Mouse (Mus musculus): ENCODE data around the gene Olfr312. TPM values are rescaled to one million over a fixed set of nuclear protein-coding genes. Genes with fewer than 3 reads are reported as not detected.

The Olfr312 gene
- polyA plus RNA-seq, 1 experiment from 2014 or later = not detected

- Histone ChIP-seq H3K9me3 (ENCODE audit: control insufficient read depth, low read length) (no peaks in the 10 kb centered on the region), H3K27ac (ENCODE audit: low read depth, low read length) (no peak overlapping the region), H3K27me3 (ENCODE audit: control insufficient read depth, insufficient read depth, low read length) (no peaks in the 10 kb centered on the region), H3K9ac (ENCODE audit: low read length) (no peak overlapping the region), H3K4me2 (ENCODE audit: low read depth) (no peak overlapping the region), H3K36me3 (ENCODE audit: control insufficient read depth, insufficient read depth, low read length) (no peaks in the 10 kb centered on the region), H3K4me1 (ENCODE audit: control insufficient read depth, insufficient read depth, low read length) (peaks cover 7% of the 10 kb centered on the region; the same call in 1 of the 2 replicates), H3K4me3 (ENCODE audit: low read depth, low read length) (no peak overlapping the region)
- ATAC-seq (ENCODE audit: insufficient read depth, low FRiP score, low TSS enrichment) = no peak
- WGBS = 87% methylated on average over 4 of the region's 4 CpGs
- DNase-seq (ENCODE audit: low spot score) = no peak
Observed at GRCm38 (mm10) chr11:58870961-58871360, 41.9 kb downstream of the Olfr312 start.

- H3K36me3 ChIP-seq (ENCODE audit: control insufficient read depth, insufficient read depth, low read length) = no peaks in the 10 kb centered on the region; the same call in 1 of the 2 replicates
- H3K9me3 ChIP-seq (ENCODE audit: control insufficient read depth, low read length) = no peaks in the 10 kb centered on the region
- no peaks in the 10 kb centered on the region for H3K27me3 ChIP-seq (ENCODE audit: control insufficient read depth, insufficient read depth, low read length)
- no peak overlapping the region for H3K9ac ChIP-seq (ENCODE audit: low read length)
- H3K4me3 ChIP-seq (ENCODE audit: low read depth, low read length) = no peak overlapping the region
- H3K4me1 ChIP-seq (ENCODE audit: control insufficient read depth, insufficient read depth, low read length) = no peaks in the 10 kb centered on the region
- 86% methylated on average over 8 of the region's 8 CpGs for WGBS
- no peak overlapping the region for H3K27ac ChIP-seq (ENCODE audit: low read depth, low read length)
- DNase-seq (ENCODE audit: low spot score) = no peak
- no peak overlapping the region for H3K4me2 ChIP-seq (ENCODE audit: low read depth)
- no peak for ATAC-seq (ENCODE audit: insufficient read depth, low FRiP score, low TSS enrichment)
Observed at GRCm38 (mm10) chr11:58883756-58884155, 54.7 kb downstream of the Olfr312 start.

Other genes with a start within 250 kb of the Olfr312 start
- gene Olfr324, start 234.1 kb upstream of the Olfr312 start, polyA plus RNA-seq (2014; fragmentation: Nextera tagmentation; extraction: Ambion mirVana) = not detected in 2 replicates
- gene 2210407C18Rik, start 213.2 kb upstream of the Olfr312 start, polyA plus RNA-seq (2014; fragmentation: Nextera tagmentation; extraction: Ambion mirVana) = not detected in 2 replicates
- not detected in 2 replicates for gene Olfr323, start 198.7 kb upstream of the Olfr312 start, polyA plus RNA-seq (2014; fragmentation: Nextera tagmentation; extraction: Ambion mirVana)
- gene Trim58, start 188.8 kb upstream of the Olfr312 start, polyA plus RNA-seq (2014; fragmentation: Nextera tagmentation; extraction: Ambion mirVana) = 0.31 and 0.39 TPM in 2 replicates
- gene Olfr322, start 170.5 kb upstream of the Olfr312 start, polyA plus RNA-seq (2014; fragmentation: Nextera tagmentation; extraction: Ambion mirVana) = not detected in 2 replicates
- not detected in 2 replicates for gene Olfr320, start 148.1 kb upstream of the Olfr312 start, polyA plus RNA-seq (2014; fragmentation: Nextera tagmentation; extraction: Ambion mirVana)
- not detected in 2 replicates for gene Olfr319, start 130.1 kb upstream of the Olfr312 start, polyA plus RNA-seq (2014; fragmentation: Nextera tagmentation; extraction: Ambion mirVana)
- not detected in 2 replicates for gene Olfr318, start 105.2 kb upstream of the Olfr312 start, polyA plus RNA-seq (2014; fragmentation: Nextera tagmentation; extraction: Ambion mirVana)
- gene Olfr317, start 90.0 kb upstream of the Olfr312 start, polyA plus RNA-seq (2014; fragmentation: Nextera tagmentation; extraction: Ambion mirVana) = not detected in 2 replicates
- gene Olfr316, start 76.5 kb upstream of the Olfr312 start, polyA plus RNA-seq (2014; fragmentation: Nextera tagmentation; extraction: Ambion mirVana) = not detected in 2 replicates
- not detected in 2 replicates for gene Olfr315, start 56.0 kb upstream of the Olfr312 start, polyA plus RNA-seq (2014; fragmentation: Nextera tagmentation; extraction: Ambion mirVana)
- gene Olfr314, start 46.3 kb upstream of the Olfr312 start, polyA plus RNA-seq (2014; fragmentation: Nextera tagmentation; extraction: Ambion mirVana) = not detected in 2 replicates
- 6.3 and 6.8 TPM in 2 replicates for gene Fam183b, start 27.3 kb upstream of the Olfr312 start, polyA plus RNA-seq (2014; fragmentation: Nextera tagmentation; extraction: Ambion mirVana)
- not detected in 2 replicates for gene Olfr313, start 14.2 kb upstream of the Olfr312 start, polyA plus RNA-seq (2014; fragmentation: Nextera tagmentation; extraction: Ambion mirVana)
- not detected in 2 replicates for gene Olfr311, start 10.0 kb downstream of the Olfr312 start, polyA plus RNA-seq (2014; fragmentation: Nextera tagmentation; extraction: Ambion mirVana)
- gene Gm12258, start 17.9 kb downstream of the Olfr312 start, polyA plus RNA-seq (2014; fragmentation: Nextera tagmentation; extraction: Ambion mirVana) = 16.0 and 19.9 TPM in 2 replicates
- gene 2810021J22Rik, start 38.0 kb downstream of the Olfr312 start, polyA plus RNA-seq (2014; fragmentation: Nextera tagmentation; extraction: Ambion mirVana) = 11.0 and 13.0 TPM in 2 replicates
- gene Zfp39, start 75.0 kb downstream of the Olfr312 start, polyA plus RNA-seq (2014; fragmentation: Nextera tagmentation; extraction: Ambion mirVana) = 6.1 and 7.2 TPM in 2 replicates
- not detected in 2 replicates for gene Btnl10, start 88.7 kb downstream of the Olfr312 start, polyA plus RNA-seq (2014; fragmentation: Nextera tagmentation; extraction: Ambion mirVana)
- gene Rnf187, start 109.7 kb downstream of the Olfr312 start, polyA plus RNA-seq (2014; fragmentation: Nextera tagmentation; extraction: Ambion mirVana) = 460 and 493 TPM in 2 replicates
- gene Hist3h2ba, start 119.7 kb downstream of the Olfr312 start, polyA plus RNA-seq (2014; fragmentation: Nextera tagmentation; extraction: Ambion mirVana) = 75.5 and 84.8 TPM in 2 replicates
- gene Hist3h2a, start 125.4 kb downstream of the Olfr312 start, polyA plus RNA-seq (2014; fragmentation: Nextera tagmentation; extraction: Ambion mirVana) = 56.3 and 61.4 TPM in 2 replicates
- gene Trim17, start 125.4 kb downstream of the Olfr312 start, polyA plus RNA-seq (2014; fragmentation: Nextera tagmentation; extraction: Ambion mirVana) = 0.74 and 0.88 TPM in 2 replicates
- gene Trim11, start 148.9 kb downstream of the Olfr312 start, polyA plus RNA-seq (2014; fragmentation: Nextera tagmentation; extraction: Ambion mirVana) = 19.5 and 20.8 TPM in 2 replicates

Data from neural tube, embryonic 11.5 days (tissue).